Mouse (Mus musculus) limb, embryonic 14.5 days (tissue): ENCODE results near the gene Olfr957. TPM values are rescaled to one million over a fixed set of nuclear protein-coding genes. Genes with fewer than 3 reads are reported as not detected.
A peak's percentile ranks its signal among the peaks of the same experiment; 100 is the strongest.

Experiments
- ATAC-seq: fragments of 200-750 bp; cut with Nextera tagmentation; 2 replicates; pipeline ENCODE4 v1.8.0; 2017; ENCODE audit warnings: low read depth, moderate number of reproducible peaks, moderate TSS enrichment; ENCODE audit not compliant: low FRiP score
- DNase-seq: peaks from one replicate; pipeline ENCODE4 v3.0.0-alpha.2; 2015; ENCODE audit warnings: low spot score
- H3K27ac ChIP-seq: fragments of 300-500 bp; sonication (generic); replicated peaks from 2 replicates; pipeline ENCODE4 v1.5.1; 2014; ENCODE audit warnings: low read depth, mild to moderate bottlenecking, low read length, moderate library complexity, mixed read lengths
- H3K27me3 ChIP-seq: fragments of 300-500 bp; sonication (generic); 2 replicates; pipeline ENCODE4 v1.6.1; 2014; ENCODE audit warnings: low read length, mixed read lengths; ENCODE audit not compliant: control insufficient read depth, insufficient read depth
- H3K36me3 ChIP-seq: fragments of 300-500 bp; sonication (generic); 2 replicates; pipeline ENCODE4 v1.6.1; 2014; ENCODE audit warnings: mild to moderate bottlenecking, low read length, moderate library complexity, mixed read lengths; ENCODE audit not compliant: control insufficient read depth, insufficient read depth
- H3K4me1 ChIP-seq: fragments of 300-500 bp; sonication (generic); 2 replicates; pipeline ENCODE4 v1.6.1; 2014; ENCODE audit warnings: antibody characterized with exemption, low read length, mixed read lengths; ENCODE audit not compliant: control insufficient read depth, insufficient read depth
- H3K4me2 ChIP-seq: fragments of 300-500 bp; sonication (generic); replicated peaks from 2 replicates; pipeline ENCODE4 v1.6.1; 2014; ENCODE audit warnings: low read depth, mild to moderate bottlenecking, low read length, moderate library complexity; ENCODE audit not compliant: severe bottlenecking
- H3K4me3 ChIP-seq: fragments of 300-500 bp; sonication (generic); replicated peaks from 2 replicates; pipeline ENCODE4 v1.5.1; 2014; ENCODE audit warnings: low read length
- H3K9ac ChIP-seq: fragments of 300-500 bp; sonication (generic); 2 replicates; pipeline ENCODE4 v1.6.1; 2014; ENCODE audit warnings: mild to moderate bottlenecking, low read depth, low read length, moderate library complexity; ENCODE audit not compliant: severe bottlenecking
- H3K9me3 ChIP-seq: fragments of 300-500 bp; sonication (generic); 2 replicates; pipeline ENCODE4 v1.6.1; 2016; ENCODE audit warnings: low read length; ENCODE audit not compliant: control insufficient read depth
- POLR2A ChIP-seq: fragments of 200-500 bp; IDR thresholded peaks from 2 replicates; pipeline ENCODE4 v1.8.0; 2012; ENCODE audit warnings: inconsistent platforms, mild to moderate bottlenecking, moderate library complexity, borderline replicate concordance; ENCODE audit not compliant: insufficient read depth, insufficient read length; ENCODE audit errors: extremely low read depth
- WGBS: fragments of 180-500 bp; shearing (Covaris S2); extraction: QIAGEN DNeasy Blood & Tissue Kit; methylation state at CpG from one replicate; pipeline ENCODE4 v1.1.7; 2014; 5-methylcytosine and 5-hydroxymethylcytosine counted together
- polyA plus RNA-seq, 2 experiments: library from polyadenylated mRNA; depleted of rRNA in 1 of 2; stranded (reverse) in 1 of 2; unstranded in 1 of 2; fragments of >200 nt; fragmentation: Nextera tagmentation in 1 of 2; extraction: Ambion mirVana in 1 of 2; gene quantifications; 2 replicates each; pipeline versions ENCODE4 v1.2.1 to v1.2.3; 2012 to 2014

Olfr957 gene
- 0.06 and 0.08 TPM in 2 replicates for polyA plus RNA-seq (2012; rRNA removed)
- not detected in 2 replicates for polyA plus RNA-seq (2014; fragmentation: Nextera tagmentation; extraction: Ambion mirVana)

DNA sequence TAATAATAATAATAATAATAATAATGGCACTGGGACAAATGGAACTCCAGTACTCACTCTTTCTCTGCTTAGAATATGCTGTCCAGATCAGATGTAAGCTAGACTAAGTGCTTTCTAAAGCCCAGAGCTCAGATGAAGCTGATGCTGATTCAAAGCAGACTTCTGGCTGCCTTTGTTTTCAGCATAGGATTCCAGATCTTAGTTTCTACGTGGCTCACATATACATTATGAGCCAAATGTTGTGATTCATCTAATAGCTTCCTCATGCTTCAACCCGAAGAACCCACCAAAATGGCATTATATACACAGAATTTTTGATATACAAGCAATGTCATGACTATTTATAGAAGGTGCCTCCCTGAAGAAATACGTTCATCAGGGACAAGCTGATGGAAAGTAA is at the start of gene Olfr957:
Gene Olfr957 (minus strand): TSS at position 279 of the 400 bp plus-strand sequence.
- ATAC-seq (peak; percentile 55; the same call in 1 of the 2 replicates), DNase-seq (peak; percentile 80)
- H3K27ac ChIP-seq, result no peak within 1 kb of the TSS
- H3K4me1 ChIP-seq, result no peaks in the 10 kb centered on the region
- H3K36me3 ChIP-seq, result no peaks in the 10 kb centered on the region
- H3K9me3 ChIP-seq, result no peaks in the 10 kb centered on the region
- TF ChIP-seq POLR2A, result no peak
- no peak within 1 kb of the TSS for H3K9ac ChIP-seq
- 43% methylated on average over 3 of the region's 3 CpGs for WGBS
- H3K27me3 ChIP-seq, result no peaks in the 10 kb centered on the region
- H3K4me2 ChIP-seq, result no peak within 1 kb of the TSS
- no peak within 1 kb of the TSS for H3K4me3 ChIP-seq

DNA sequence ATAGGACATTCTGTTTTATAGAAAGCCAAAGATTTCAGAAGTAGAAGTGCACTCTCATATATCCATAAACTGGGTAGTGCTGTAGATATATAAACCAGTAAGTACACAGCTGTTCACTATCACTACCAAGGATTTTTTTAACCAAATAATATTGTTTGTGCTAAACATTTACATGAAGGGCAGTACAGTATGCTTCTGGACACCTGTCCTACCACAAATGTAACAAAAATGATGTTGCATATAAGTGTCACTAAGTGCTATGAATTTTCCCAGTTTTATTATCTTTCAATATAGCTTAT is 42.7 kb upstream of the Olfr957 start:
- ATAC-seq (no peak), DNase-seq (no peak)
- H3K4me1 ChIP-seq, result no peaks in the 10 kb centered on the region
- no peaks in the 10 kb centered on the region for H3K36me3 ChIP-seq
- no peak overlapping the region for H3K9ac ChIP-seq
- H3K4me2 ChIP-seq, result no peak overlapping the region
- H3K27me3 ChIP-seq, result no peaks in the 10 kb centered on the region
- no peak overlapping the region for H3K27ac ChIP-seq
- H3K9me3 ChIP-seq, result no peaks in the 10 kb centered on the region
- no peak for TF ChIP-seq POLR2A
- no peak overlapping the region for H3K4me3 ChIP-seq

DNA sequence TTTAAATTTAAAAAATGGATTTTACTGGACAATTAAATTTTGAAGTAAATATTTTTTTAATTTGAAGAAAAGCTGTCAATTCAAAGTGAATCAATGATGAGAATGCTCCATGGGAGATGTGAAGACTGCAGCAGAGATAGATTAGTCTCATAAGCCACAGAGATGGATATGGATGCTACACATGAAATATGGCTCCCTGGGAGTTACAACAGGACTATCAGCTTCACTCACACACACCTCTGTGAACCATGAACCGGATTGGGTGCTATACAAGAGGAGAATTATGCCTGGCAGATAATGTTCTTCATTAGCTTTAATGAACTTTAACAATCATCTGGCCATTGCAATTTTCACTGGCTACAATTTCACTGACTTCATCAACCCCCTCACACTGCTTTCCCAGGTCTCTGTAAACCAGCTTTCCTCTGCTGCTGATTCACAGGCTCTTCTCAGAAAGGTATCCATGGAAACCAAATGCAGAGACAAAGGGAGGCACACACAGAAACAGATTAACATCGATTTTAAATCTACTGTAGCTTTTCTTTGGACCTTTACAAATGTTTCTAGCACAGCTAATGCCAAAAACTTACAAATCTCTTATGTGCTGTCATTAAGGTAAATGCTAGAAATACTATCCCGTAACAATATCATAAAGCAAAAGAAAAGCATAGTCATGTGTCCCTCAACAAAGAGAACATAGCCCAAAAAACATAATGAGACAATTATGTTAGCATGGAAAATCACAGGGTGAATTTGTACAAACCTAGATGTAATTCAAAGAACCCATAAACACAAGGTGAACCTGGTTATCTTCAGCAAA is 42.1 kb upstream of the Olfr957 start:
- Histone ChIP-seq H3K27me3 (no peaks in the 10 kb centered on the region), H3K27ac (no peak overlapping the region), H3K4me2 (no peak overlapping the region), H3K36me3 (no peaks in the 10 kb centered on the region), H3K4me1 (no peaks in the 10 kb centered on the region), H3K4me3 (no peak overlapping the region), H3K9me3 (no peaks in the 10 kb centered on the region), H3K9ac (no peak overlapping the region)
- no peak for TF ChIP-seq POLR2A
- no peak for ATAC-seq
- 53% methylated on average over 3 of the region's 3 CpGs for WGBS
- DNase-seq, result no peak

DNA sequence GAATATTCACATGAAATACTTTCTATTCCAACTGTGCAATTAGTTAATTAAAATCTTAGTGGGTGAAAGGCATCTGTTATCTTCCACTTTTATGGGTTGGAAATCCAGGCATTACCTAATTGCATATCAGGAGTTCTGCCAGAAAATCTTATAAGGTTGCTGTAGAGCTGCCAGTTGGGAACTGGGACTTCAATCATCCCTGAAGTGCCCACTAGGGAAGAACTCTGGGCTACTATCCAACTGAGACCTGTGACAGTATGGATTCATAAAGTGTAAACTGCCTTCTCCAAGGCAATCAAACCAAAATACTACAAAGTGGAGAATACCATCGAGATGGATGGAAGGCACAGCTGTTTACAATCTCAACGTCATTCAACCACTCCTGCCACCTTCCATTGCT is 38.3 kb upstream of the Olfr957 start, which contains the start of gene Olfr958:
Gene Olfr958 (minus strand): TSS at position 109 of the 400 bp plus-strand sequence.
- Histone ChIP-seq H3K36me3 (no peaks in the 10 kb centered on the region), H3K9ac (no peak within 1 kb of the TSS), H3K27me3 (no peaks in the 10 kb centered on the region), H3K4me1 (no peaks in the 10 kb centered on the region), H3K27ac (no peak within 1 kb of the TSS), H3K9me3 (no peaks in the 10 kb centered on the region), H3K4me3 (no peak within 1 kb of the TSS), H3K4me2 (no peak within 1 kb of the TSS)
- peak; percentile 17 for DNase-seq
- no peak for TF ChIP-seq POLR2A
- WGBS, result 45% methylated on average over 2 of the region's 2 CpGs
- no peak for ATAC-seq

DNA sequence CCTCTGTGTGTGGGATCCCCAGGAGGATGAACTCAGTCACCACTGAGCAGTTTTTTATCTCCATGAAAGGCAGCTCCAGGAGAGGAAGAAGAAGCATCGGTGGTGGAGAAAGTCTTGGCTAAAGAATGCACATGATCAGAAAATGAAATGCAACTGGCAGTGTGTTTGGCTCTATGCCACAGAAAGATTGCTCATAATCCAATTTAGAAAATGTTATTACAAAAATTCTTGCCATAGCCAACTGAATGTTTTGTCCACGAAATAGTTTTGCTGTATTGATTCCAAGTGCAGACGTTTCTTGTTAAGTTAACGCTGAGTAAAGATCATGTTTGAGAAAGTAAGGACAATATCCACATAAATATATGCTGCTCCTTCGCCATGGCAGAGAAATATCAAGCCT is 35.2 kb upstream of the Olfr957 start:
- TF ChIP-seq POLR2A, result no peak
- Histone ChIP-seq H3K9me3 (no peaks in the 10 kb centered on the region), H3K27ac (no peak overlapping the region), H3K4me1 (no peaks in the 10 kb centered on the region), H3K9ac (no peak overlapping the region), H3K27me3 (no peaks in the 10 kb centered on the region), H3K4me3 (no peak overlapping the region), H3K4me2 (no peak overlapping the region), H3K36me3 (no peaks in the 10 kb centered on the region)
- ATAC-seq, result no peak
- WGBS, result 72% methylated on average over 5 of the region's 5 CpGs
- DNase-seq, result peak; percentile 48
